Mouse (Mus musculus) testis, postnatal 10 days (tissue): ENCODE results near the gene Ppard.
A peak's percentile ranks its signal among the peaks of the same experiment; 100 is the strongest.

Source experiments
- DNase-seq: peaks from one replicate; pipeline ENCODE4 v3.0.0; 2021; ENCODE audit warnings: low spot score

Ppard gene

DNA sequence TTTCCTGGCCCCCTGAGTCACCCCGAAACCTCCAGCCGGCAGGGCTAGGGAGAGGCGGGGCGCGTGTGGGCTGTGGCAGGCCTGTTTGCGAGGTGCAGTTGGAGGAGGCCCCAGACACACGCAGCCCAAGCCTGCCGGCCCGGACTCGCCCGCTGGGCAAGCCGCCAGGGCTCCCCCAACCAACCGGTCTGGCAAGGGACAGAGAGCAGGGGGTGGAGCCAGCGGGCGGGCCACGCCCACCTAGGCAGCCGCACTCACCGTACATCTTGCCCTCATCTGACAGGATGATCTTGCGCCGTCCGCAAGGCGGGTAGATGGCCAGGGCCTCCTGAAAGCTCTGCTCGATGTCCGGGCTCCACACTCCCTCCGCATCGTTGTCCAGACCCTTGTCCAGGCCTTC lies 108.6 kb downstream of the Ppard start:
- DNase-seq, result peak; percentile 91

DNA sequence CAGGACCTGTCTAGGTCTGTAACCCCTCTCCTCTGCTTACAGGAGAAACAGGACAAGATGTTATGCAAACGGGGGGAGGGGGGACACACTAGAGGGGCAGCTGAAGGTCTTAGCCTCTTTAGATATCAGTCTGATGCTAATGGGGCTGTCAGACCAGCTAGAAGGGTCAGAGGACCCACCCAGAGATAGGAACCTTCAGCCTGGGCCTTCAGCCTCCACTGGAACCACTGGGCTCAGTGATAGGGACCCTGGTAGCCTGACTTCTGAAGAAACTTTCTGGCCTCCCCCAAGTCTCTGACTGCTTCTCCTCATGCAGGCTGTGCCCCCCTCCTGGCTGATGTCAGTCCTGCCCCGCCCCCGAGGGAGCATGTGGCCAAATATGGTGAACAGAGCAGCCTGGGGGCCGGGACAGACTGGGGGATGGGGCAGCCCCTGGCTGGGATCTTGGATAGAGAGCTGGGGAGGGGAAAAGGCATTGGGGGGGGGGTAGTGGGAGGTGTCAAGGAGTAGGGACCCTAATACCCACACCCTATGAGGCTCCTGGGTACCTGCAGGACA lies 111.6 kb downstream of the Ppard start:
- DNase-seq, result peak; percentile 78

DNA sequence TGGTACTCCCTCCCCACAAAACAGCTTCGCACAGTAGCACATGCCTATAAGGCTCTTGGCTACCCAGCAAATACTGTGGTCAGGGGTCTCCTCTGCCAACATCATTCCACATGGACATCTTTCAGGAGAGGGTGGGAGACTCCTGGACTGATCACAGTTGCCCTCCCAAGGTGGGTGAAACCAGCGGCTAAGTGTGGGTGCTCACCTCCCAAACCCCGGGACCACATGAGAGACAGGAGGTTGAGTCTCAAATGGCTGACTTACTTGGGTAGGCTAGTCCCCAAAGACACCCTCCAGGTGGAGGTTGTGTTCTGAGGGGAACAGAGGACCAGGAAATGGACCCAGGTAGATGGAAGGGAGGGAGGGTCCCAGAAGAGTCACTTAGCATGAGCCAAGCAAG lies 112.2 kb downstream of the Ppard start:
- no peak for DNase-seq

DNA sequence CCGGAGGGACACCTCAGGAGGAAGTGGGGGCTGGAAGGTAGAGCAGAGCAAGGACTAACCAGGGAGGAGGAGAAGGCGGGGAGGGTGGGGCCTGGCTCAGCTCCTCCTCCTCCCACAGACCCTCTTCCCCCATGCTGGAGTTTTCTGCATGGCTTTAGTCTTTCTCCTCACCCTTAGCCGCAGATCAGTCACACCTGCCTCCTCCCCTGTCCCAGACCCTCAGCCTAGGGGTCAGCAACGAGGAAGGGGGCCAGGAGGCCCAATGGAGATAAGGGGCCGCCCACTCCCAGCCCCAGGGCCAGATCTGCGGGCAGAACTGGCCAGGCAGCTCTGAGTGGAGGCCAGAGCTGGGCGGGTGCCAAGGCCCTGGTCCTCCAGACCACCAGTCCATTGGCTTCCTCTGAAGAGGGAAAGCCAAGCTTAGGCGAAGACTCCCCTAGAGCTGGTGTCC lies 112.8 kb downstream of the Ppard start:
- peak; percentile 77 for DNase-seq

DNA sequence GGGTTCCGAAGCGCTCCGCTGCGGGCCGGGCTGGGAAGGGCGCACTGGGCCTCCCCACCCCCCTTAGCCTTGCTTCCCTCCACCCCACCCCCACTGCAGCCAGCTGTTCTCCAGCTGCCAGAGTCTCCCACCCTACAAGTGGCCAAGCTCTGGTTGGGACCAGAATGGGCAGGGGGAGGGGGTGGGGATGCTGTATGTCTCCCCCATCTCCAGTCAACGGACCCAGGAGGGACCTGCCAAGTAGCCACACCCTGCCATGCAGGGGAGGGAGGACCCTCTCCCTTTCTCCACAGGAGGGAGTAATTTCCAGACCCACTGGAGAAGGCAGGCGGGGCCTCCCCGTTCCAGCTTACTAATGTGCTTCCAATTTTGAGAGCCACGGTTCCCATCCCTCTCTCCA lies 113.4 kb downstream of the Ppard start:
- peak; percentile 84 for DNase-seq

DNA sequence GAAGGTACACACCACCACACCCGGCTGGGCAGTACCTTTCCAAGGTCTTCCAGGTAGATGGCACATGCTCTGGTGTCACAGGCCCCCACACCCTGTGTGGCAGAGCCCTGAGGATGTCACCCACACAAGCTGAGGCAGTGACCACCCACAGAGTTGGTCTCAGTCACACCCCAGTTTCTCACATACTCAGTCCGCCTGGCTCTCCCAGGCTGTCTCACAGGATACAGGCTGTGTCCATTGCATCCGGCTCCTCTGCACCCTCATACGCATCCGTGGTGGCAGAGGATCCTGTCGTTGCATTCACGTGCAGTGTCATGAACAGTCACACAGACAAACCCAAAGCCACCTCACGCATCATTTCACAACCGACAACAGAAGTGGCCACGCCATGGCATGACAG lies 114.8 kb downstream of the Ppard start:
- DNase-seq, result no peak

DNA sequence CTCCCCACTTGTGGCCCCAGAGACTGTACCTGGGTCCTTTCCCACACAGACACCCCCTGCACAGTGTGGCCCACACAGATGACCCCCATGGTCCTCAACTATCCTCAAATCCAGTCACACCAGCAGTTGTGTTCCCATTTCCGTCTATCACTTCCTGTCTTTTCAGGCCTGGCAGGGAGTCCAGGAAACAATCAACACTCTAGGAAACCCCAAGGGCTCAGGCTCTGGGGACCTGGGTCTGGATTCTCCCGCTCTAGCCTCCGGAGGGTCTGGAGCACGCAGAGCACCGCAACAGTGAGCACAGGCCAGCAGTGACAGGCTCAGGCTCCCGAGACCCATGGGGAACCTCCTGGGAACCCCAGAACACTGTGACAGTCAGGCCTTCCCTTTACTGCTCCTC lies 115.7 kb downstream of the Ppard start:
- no peak for DNase-seq

DNA sequence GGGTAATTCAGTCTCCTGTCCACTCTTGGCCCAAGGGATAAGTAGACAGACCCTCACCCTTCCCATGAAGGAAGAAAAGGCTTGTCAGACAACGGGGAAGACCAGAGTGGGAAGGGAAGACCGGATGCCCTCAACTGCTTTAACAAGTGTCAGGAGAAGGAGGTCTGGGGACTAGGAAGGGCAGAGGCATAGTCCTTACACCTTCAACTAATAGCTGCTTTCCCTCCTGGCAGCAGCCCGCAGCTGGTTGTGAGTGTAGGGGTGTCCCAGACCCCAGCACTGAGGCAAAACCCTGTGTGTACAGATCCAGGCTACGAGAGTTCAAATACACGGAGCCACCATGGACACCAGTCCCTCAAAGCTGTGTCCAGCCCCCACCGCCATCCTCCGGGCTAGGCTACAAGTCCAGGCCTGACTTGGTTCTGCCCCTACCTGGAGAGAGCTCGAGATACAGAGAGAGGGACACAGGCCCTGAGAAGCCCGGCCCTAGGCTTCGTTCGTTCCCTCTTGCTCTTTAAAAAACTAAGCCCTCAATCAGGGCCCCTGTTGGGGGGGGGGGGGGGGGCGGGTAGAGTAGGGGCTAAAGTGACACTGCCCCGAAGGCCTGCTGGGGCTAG lies 116.9 kb downstream of the Ppard start:
- DNase-seq, result no peak

DNA sequence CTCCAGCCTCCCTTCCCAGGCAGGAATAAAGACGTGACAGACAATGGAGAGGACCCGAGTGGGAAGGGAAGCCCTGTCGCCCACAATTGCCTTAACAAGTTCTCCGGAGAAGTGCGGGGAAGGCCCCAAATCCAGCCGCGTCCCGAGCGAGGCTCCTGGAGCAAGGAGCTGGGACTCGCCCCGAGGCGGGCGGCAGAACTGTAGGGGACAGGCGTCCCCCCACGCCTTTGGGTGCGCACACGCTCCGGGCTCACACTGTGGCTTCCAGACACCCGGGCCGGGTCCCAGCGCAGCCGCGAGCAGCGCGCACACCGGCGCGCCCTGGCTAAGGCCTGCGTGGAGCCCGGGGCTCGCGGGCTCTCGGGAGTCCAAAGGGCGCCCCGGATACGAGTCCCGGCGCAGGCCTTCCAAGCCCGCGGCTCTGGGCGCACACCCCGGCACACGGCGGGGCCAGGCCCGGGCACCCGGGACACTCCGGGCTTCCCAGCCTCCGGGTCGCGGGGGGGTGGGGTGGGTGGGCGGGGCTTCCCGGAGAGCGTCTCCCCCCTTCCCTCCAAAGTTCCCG lies 117.5 kb downstream of the Ppard start:
- peak; percentile 64 for DNase-seq

DNA sequence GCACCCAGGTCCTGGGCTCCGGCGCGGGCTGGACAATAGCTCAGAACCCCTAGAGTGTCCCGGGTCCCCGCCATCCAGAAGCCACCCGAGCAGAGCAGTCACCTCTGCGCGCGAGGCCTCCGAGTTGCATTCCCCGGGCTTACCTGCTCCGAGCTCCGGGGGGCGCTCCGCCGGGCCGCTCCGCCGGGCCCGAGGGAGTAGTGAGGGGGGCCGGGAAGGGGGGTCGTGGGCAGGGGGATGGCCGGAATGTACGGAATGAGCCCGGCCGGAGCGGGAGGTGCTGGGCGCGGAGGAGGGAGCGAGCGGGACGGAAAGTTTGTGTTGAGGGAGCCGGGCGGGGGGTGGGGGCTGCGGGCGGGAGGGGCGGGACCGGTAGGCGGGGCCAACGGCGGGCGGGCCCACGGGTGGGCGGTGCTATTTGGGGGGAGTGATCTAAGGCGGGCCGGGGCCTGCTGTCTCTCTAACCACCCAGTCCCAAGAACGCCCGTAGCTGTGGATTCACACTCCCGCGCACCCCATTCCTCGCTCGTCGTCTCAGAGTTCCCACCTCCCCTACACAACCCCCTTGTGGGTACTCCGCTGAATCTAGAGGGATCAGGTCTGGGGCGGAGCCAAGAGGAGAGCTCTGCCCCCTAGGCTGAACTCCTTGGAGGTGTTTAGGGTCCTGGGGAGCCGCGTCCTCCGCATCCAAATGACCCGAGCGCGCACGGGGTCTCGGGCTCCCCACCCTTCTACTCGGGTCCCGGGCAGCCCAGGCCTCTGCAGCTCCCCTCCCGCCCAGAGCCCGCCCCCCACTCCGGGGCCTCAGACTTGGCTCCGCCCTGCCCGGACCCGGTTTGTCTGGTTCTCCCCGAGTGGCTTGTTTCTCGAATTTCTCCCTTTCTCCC lies 118.2 kb downstream of the Ppard start, which contains the start of gene Tead3:
TSS of gene Tead3 (minus strand) at position 352 of the 887 bp plus-strand sequence.
- peak; percentile 91 for DNase-seq
